Mouse (Mus musculus): ENCODE measurements around the gene Thrap3. TPM values are rescaled to one million over a fixed set of nuclear protein-coding genes. Genes with fewer than 3 reads are reported as not detected.

Gene Thrap3
- total and polyA plus RNA-seq, 2 experiments from 2014 or later = 108 to 128 TPM

GRCm38 (mm10) chr4:126162544-126163066 is 40.0 kb downstream of the Thrap3 start:
- no peak for TF ChIP-seq CTCF (IDR thresholded peaks at IDR 0.05; ENCODE audit: low read depth)
- Histone ChIP-seq H3K4me1 (ENCODE audit: insufficient read depth, low read length) (0 out of 2 replicates have a peak, but pooled peaks cover 5% of the 10 kb centered on the region), H3K27me3 (ENCODE audit: insufficient read depth, low read length) (no peaks in the 10 kb centered on the region), H3K27ac (peak overlapping the region; percentile 62; the same call in 1 of the 2 replicates), H3K36me3 (ENCODE audit: insufficient read depth, low read length) (peaks cover 6% of the 10 kb centered on the region; the same call in 1 of the 2 replicates), H3K9me3 (ENCODE audit: low read length) (no peaks in the 10 kb centered on the region), H3K4me3 (ENCODE audit: low read length) (peak overlapping the region; percentile 59), H3K9ac (replicated peaks; ENCODE audit: low read length) (peak overlapping the region; percentile 73), H3K4me2 (ENCODE audit: low read depth, low read length) (peak overlapping the region; percentile 100)
- ATAC-seq (peak; percentile 95), DNase-seq (ENCODE audit: low spot score) (peak; percentile 87)
- 1% methylated on average over 42 of the region's 44 CpGs for WGBS

GRCm38 (mm10) chr4:126161986-126162385 is 40.6 kb downstream of the Thrap3 start:
- Histone ChIP-seq H3K36me3 (ENCODE audit: insufficient read depth, low read length) (peaks cover 6% of the 10 kb centered on the region; the same call in 1 of the 2 replicates), H3K4me3 (ENCODE audit: low read length) (peak overlapping the region; percentile 59; the same call in 1 of the 2 replicates), H3K27me3 (ENCODE audit: insufficient read depth, low read length) (no peaks in the 10 kb centered on the region), H3K4me2 (ENCODE audit: low read depth, low read length) (peak overlapping the region; percentile 100), H3K9me3 (ENCODE audit: low read length) (no peaks in the 10 kb centered on the region), H3K9ac (replicated peaks; ENCODE audit: low read length) (no peak overlapping the region), H3K27ac (no peak overlapping the region), H3K4me1 (ENCODE audit: insufficient read depth, low read length) (0 out of 2 replicates have a peak, but pooled peaks cover 5% of the 10 kb centered on the region)
- peak; percentile 5; the same call in 1 of the 2 replicates for ATAC-seq
- TF ChIP-seq CTCF (IDR thresholded peaks at IDR 0.05; ENCODE audit: low read depth) = no peak
- DNase-seq (ENCODE audit: low spot score) = no peak
- 64% methylated on average over 8 of the region's 9 CpGs for WGBS

- H3K9ac ChIP-seq (replicated peaks; ENCODE audit: low read length) = no peak overlapping the region
- no peak overlapping the region for H3K27ac ChIP-seq
- peaks cover 6% of the 10 kb centered on the region; the same call in 1 of the 2 replicates for H3K36me3 ChIP-seq (ENCODE audit: insufficient read depth, low read length)
- no peak for ATAC-seq
- no peaks in the 10 kb centered on the region for H3K9me3 ChIP-seq (ENCODE audit: low read length)
- H3K27me3 ChIP-seq (ENCODE audit: insufficient read depth, low read length) = no peaks in the 10 kb centered on the region
- no peak overlapping the region for H3K4me2 ChIP-seq (ENCODE audit: low read depth, low read length)
- 0 out of 2 replicates have a peak, but pooled peaks cover 5% of the 10 kb centered on the region for H3K4me1 ChIP-seq (ENCODE audit: insufficient read depth, low read length)
- no peak overlapping the region for H3K4me3 ChIP-seq (ENCODE audit: low read length)
- 90% methylated on average over 6 of the region's 6 CpGs for WGBS
- no peak for TF ChIP-seq CTCF (IDR thresholded peaks at IDR 0.05; ENCODE audit: low read depth)
- DNase-seq (ENCODE audit: low spot score) = no peak
Measured at GRCm38 (mm10) chr4:126161456-126161855, 41.1 kb downstream of the Thrap3 start.

GRCm38 (mm10) chr4:126160981-126161380 is 41.6 kb downstream of the Thrap3 start:
- Histone ChIP-seq H3K27ac (no peak overlapping the region), H3K9ac (replicated peaks; ENCODE audit: low read length) (no peak overlapping the region), H3K27me3 (ENCODE audit: insufficient read depth, low read length) (no peaks in the 10 kb centered on the region), H3K4me1 (ENCODE audit: insufficient read depth, low read length) (0 out of 2 replicates have a peak, but pooled peaks cover 5% of the 10 kb centered on the region), H3K36me3 (ENCODE audit: insufficient read depth, low read length) (peaks cover 5% of the 10 kb centered on the region; the same call in 1 of the 2 replicates), H3K4me3 (ENCODE audit: low read length) (no peak overlapping the region), H3K9me3 (ENCODE audit: low read length) (no peaks in the 10 kb centered on the region), H3K4me2 (ENCODE audit: low read depth, low read length) (no peak overlapping the region)
- TF ChIP-seq CTCF (IDR thresholded peaks at IDR 0.05; ENCODE audit: low read depth) = no peak
- no peak for DNase-seq (ENCODE audit: low spot score)
- ATAC-seq = no peak
- WGBS = 93% methylated on average over 8 of the region's 8 CpGs

- H3K27me3 ChIP-seq (ENCODE audit: insufficient read depth, low read length) = no peaks in the 10 kb centered on the region
- no peak for TF ChIP-seq CTCF (IDR thresholded peaks at IDR 0.05; ENCODE audit: low read depth)
- H3K4me3 ChIP-seq (ENCODE audit: low read length) = no peak overlapping the region
- ATAC-seq = no peak
- H3K9ac ChIP-seq (replicated peaks; ENCODE audit: low read length) = no peak overlapping the region
- 0 out of 2 replicates have a peak, but pooled peaks cover 5% of the 10 kb centered on the region for H3K4me1 ChIP-seq (ENCODE audit: insufficient read depth, low read length)
- no peaks in the 10 kb centered on the region for H3K9me3 ChIP-seq (ENCODE audit: low read length)
- DNase-seq (ENCODE audit: low spot score) = peak; percentile 49
- H3K4me2 ChIP-seq (ENCODE audit: low read depth, low read length) = no peak overlapping the region
- WGBS = 56% methylated on average over 8 of the region's 8 CpGs
- no peak overlapping the region for H3K27ac ChIP-seq
- H3K36me3 ChIP-seq (ENCODE audit: insufficient read depth, low read length) = no peaks in the 10 kb centered on the region
Measured at GRCm38 (mm10) chr4:126159455-126159854, 43.1 kb downstream of the Thrap3 start.

GRCm38 (mm10) chr4:126157562-126157961 is 45.0 kb downstream of the Thrap3 start:
- TF ChIP-seq CTCF (IDR thresholded peaks at IDR 0.05; ENCODE audit: low read depth) = peak; percentile 43
- DNase-seq (ENCODE audit: low spot score) (no peak), ATAC-seq (no peak)
- H3K27ac ChIP-seq = no peak overlapping the region
- WGBS = 91% methylated on average over 6 of the region's 6 CpGs
- H3K4me3 ChIP-seq (ENCODE audit: low read length) = no peak overlapping the region
- no peak overlapping the region for H3K4me2 ChIP-seq (ENCODE audit: low read depth, low read length)
- H3K36me3 ChIP-seq (ENCODE audit: insufficient read depth, low read length) = no peaks in the 10 kb centered on the region
- no peaks in the 10 kb centered on the region for H3K27me3 ChIP-seq (ENCODE audit: insufficient read depth, low read length)
- no peak overlapping the region for H3K9ac ChIP-seq (replicated peaks; ENCODE audit: low read length)
- H3K9me3 ChIP-seq (ENCODE audit: low read length) = no peaks in the 10 kb centered on the region
- H3K4me1 ChIP-seq (ENCODE audit: insufficient read depth, low read length) = no peaks in the 10 kb centered on the region

GRCm38 (mm10) chr4:126156617-126157016 is 45.9 kb downstream of the Thrap3 start:
- Histone ChIP-seq H3K4me3 (ENCODE audit: low read length) (no peak overlapping the region), H3K27ac (no peak overlapping the region), H3K27me3 (ENCODE audit: insufficient read depth, low read length) (no peaks in the 10 kb centered on the region), H3K4me2 (ENCODE audit: low read depth, low read length) (no peak overlapping the region), H3K9me3 (ENCODE audit: low read length) (no peaks in the 10 kb centered on the region), H3K9ac (replicated peaks; ENCODE audit: low read length) (no peak overlapping the region), H3K4me1 (ENCODE audit: insufficient read depth, low read length) (no peaks in the 10 kb centered on the region), H3K36me3 (ENCODE audit: insufficient read depth, low read length) (no peaks in the 10 kb centered on the region)
- DNase-seq (ENCODE audit: low spot score) (no peak), ATAC-seq (no peak)
- WGBS = 53% methylated on average over 5 of the region's 5 CpGs
- peak; percentile 72 for TF ChIP-seq CTCF (IDR thresholded peaks at IDR 0.05; ENCODE audit: low read depth)

Measured in hindbrain, postnatal 0 days (tissue).